Mouse (Mus musculus) left cerebral cortex, postnatal 10 days (tissue): ENCODE data around the gene Gm14403. TPM values are rescaled to one million over a fixed set of nuclear protein-coding genes. Genes with fewer than 3 reads are reported as not detected.
A peak's percentile ranks its signal among the peaks of the same experiment; 100 is the strongest.
"Not testable (repeated sequence)": the region's sequence is repeated elsewhere in the genome, so short reads cannot be mapped to it uniquely, and the experiment has no call there.

Source experiments
- DNase-seq, 2 experiments: peaks; one replicate each; pipeline ENCODE4 v3.0.0; 2021 to 2022; ENCODE audit warnings: low spot score in 2 of 2, mixed read lengths in 1 of 2; ENCODE audit errors: extremely low spot score in 1 of 2
- intact Hi-C: fragments of 180-260 bp; cut with DNase I; formaldehyde crosslinking; loops from one replicate; pipeline ENCODE4 v1.15.1; 2025
- total RNA-seq, 2 experiments: library from RNA; stranded (reverse); gene quantifications; 2 replicates each; pipeline ENCODE4 v1.2.3; 2021

Gm14403 gene
- total RNA-seq: 10 to 100 TPM; 21.1 to 22.0 TPM

GRCm38 (mm10) chr2:177498067-177498466 is at the start of gene Gm14403:
TSS of gene Gm14403 (plus strand) at chr2:177498215.
- peak in 1 of 2 experiments; percentile 30 for DNase-seq
- intact Hi-C loops: not testable (repeated sequence)

- DNase-seq: peak in 1 of 2 experiments; percentile 17
- intact Hi-C loops: not testable (repeated sequence)
These were observed 33.3 kb upstream of the Gm14403 start, which contains the start of gene Zfp970 for GRCm38 (mm10) chr2:177464676-177465075. TSS of gene Zfp970 (plus strand) at chr2:177464733.

- DNase-seq, intact Hi-C loops: not testable (repeated sequence)
These were observed 29.8 kb upstream of the Gm14403 start for GRCm38 (mm10) chr2:177468222-177468621.

GRCm38 (mm10) chr2:177472261-177472660 is 25.8 kb upstream of the Gm14403 start:
- DNase-seq: peak in 1 of 2 experiments; percentile 12
- intact Hi-C loops: not testable (repeated sequence)

- peak in 1 of 2 experiments; percentile 11 for DNase-seq
- intact Hi-C loops: not testable (repeated sequence)
These were observed 16.0 kb upstream of the Gm14403 start for GRCm38 (mm10) chr2:177481971-177482370.

- peak in 1 of 2 experiments; percentile 12 for DNase-seq
- intact Hi-C loops: not testable (repeated sequence)
These were observed 14.6 kb upstream of the Gm14403 start for GRCm38 (mm10) chr2:177483238-177483948.

- intact Hi-C loops, DNase-seq: not testable (repeated sequence)
These were observed 1.2 kb downstream of the Gm14403 start for GRCm38 (mm10) chr2:177499182-177499581.

- intact Hi-C loops: not testable (repeated sequence)
These were observed 7.2 kb downstream of the Gm14403 start for GRCm38 (mm10) chr2:177505211-177505719.

GRCm38 (mm10) chr2:177511381-177511780 is 13.4 kb downstream of the Gm14403 start:
- intact Hi-C loops, DNase-seq: not testable (repeated sequence)

More at GRCm38 (mm10) chr2:177505211-177505719, 7.2 kb downstream of the Gm14403 start:
- not testable (repeated sequence) for DNase-seq

- DNase-seq, intact Hi-C loops: not testable (repeated sequence)
These were observed 14.0 kb downstream of the Gm14403 start for GRCm38 (mm10) chr2:177511972-177512371.

- DNase-seq, intact Hi-C loops: not testable (repeated sequence)
These were observed 16.0 kb downstream of the Gm14403 start for GRCm38 (mm10) chr2:177513991-177514479.

GRCm38 (mm10) chr2:177517746-177518145 is 19.7 kb downstream of the Gm14403 start:
- DNase-seq, intact Hi-C loops: not testable (repeated sequence)

- DNase-seq, intact Hi-C loops: not testable (repeated sequence)
These were observed 20.3 kb downstream of the Gm14403 start for GRCm38 (mm10) chr2:177518354-177518753.

GRCm38 (mm10) chr2:177518960-177519359 is 20.9 kb downstream of the Gm14403 start:
- intact Hi-C loops: not testable (repeated sequence)

GRCm38 (mm10) chr2:177520035-177520434 is 22.0 kb downstream of the Gm14403 start:
- DNase-seq: no peak
- intact Hi-C loops: no loop called here

More at GRCm38 (mm10) chr2:177518960-177519359, 20.9 kb downstream of the Gm14403 start:
- DNase-seq: not testable (repeated sequence)

- intact Hi-C loops: no loop called here
- peak in 1 of 2 experiments; percentile 40 for DNase-seq
These were observed 25.0 kb downstream of the Gm14403 start for GRCm38 (mm10) chr2:177523061-177523460.

- DNase-seq, intact Hi-C loops: not testable (repeated sequence)
These were observed 25.7 kb downstream of the Gm14403 start for GRCm38 (mm10) chr2:177523674-177524073.

GRCm38 (mm10) chr2:177524171-177524570 is 26.2 kb downstream of the Gm14403 start:
- DNase-seq, intact Hi-C loops: not testable (repeated sequence)

GRCm38 (mm10) chr2:177535876-177536275 is 37.9 kb downstream of the Gm14403 start:
- intact Hi-C loops: no loop called here
- no peak for DNase-seq

- intact Hi-C loops, DNase-seq: not testable (repeated sequence)
These were observed 39.1 kb downstream of the Gm14403 start for GRCm38 (mm10) chr2:177537141-177537540.
